Mouse (Mus musculus): ENCODE measurements around the gene Galnt7. TPM values are rescaled to one million over a fixed set of nuclear protein-coding genes. Genes with fewer than 3 reads are reported as not detected.

Galnt7 gene
- total RNA-seq, 2 experiments from 2014 or later: 3.9 to 4.9 TPM

GRCm38 (mm10) chr8:57589176-57589575 is 63.7 kb downstream of the Galnt7 start:
- no peak for DNase-seq (ENCODE audit: low spot score)
- intact Hi-C loops (cut with DNase I): no loop called here

GRCm38 (mm10) chr8:57588604-57589003 is 64.2 kb downstream of the Galnt7 start:
- intact Hi-C loops (cut with DNase I): no loop called here

GRCm38 (mm10) chr8:57586667-57587066 is 66.2 kb downstream of the Galnt7 start:
- no peak for DNase-seq (ENCODE audit: low spot score)
- intact Hi-C loops (cut with DNase I): no loop called here

More at GRCm38 (mm10) chr8:57588604-57589003, 64.2 kb downstream of the Galnt7 start:
- no peak for DNase-seq (ENCODE audit: low spot score)

GRCm38 (mm10) chr8:57585831-57586230 is 67.0 kb downstream of the Galnt7 start:
- no peak for DNase-seq (ENCODE audit: low spot score)
- intact Hi-C loops (cut with DNase I): no loop called here

GRCm38 (mm10) chr8:57585128-57585442 is 67.7 kb downstream of the Galnt7 start:
- intact Hi-C loops (cut with DNase I): no loop called here
- no peak for DNase-seq (ENCODE audit: low spot score)

GRCm38 (mm10) chr8:57584416-57585127 is 68.3 kb downstream of the Galnt7 start:
- DNase-seq (ENCODE audit: low spot score): no peak
- intact Hi-C loops (cut with DNase I): no loop called here

- DNase-seq (ENCODE audit: low spot score): no peak
- intact Hi-C loops (cut with DNase I): no loop called here
These were observed 73.0 kb downstream of the Galnt7 start for GRCm38 (mm10) chr8:57579845-57580244.

- intact Hi-C loops (cut with DNase I): loop anchor here (2.0 kb wide), 1 partner anchor 76 kb away; the partner anchor contains the start of gene Galnt7
- DNase-seq (ENCODE audit: low spot score): no peak
These were observed 75.5 kb downstream of the Galnt7 start for GRCm38 (mm10) chr8:57577301-57577700.

GRCm38 (mm10) chr8:57576238-57576637 is 76.6 kb downstream of the Galnt7 start:
- intact Hi-C loops (cut with DNase I): loop anchor here (2.0 kb wide), 1 partner anchor 77 kb away; the partner anchor contains the start of gene Galnt7

GRCm38 (mm10) chr8:57575336-57575735 is 77.5 kb downstream of the Galnt7 start:
- intact Hi-C loops (cut with DNase I): loop anchor here (2.0 kb wide), 1 partner anchor 215 kb away; no protein-coding TSS in a partner anchor

More at GRCm38 (mm10) chr8:57576238-57576637, 76.6 kb downstream of the Galnt7 start:
- DNase-seq (ENCODE audit: low spot score): peak; percentile 46

GRCm38 (mm10) chr8:57574398-57574797 is 78.4 kb downstream of the Galnt7 start:
- DNase-seq (ENCODE audit: low spot score): peak; percentile 33
- intact Hi-C loops (cut with DNase I): loop anchor here (1.0 to 2.0 kb wide), 2 partner anchors 216 to 226 kb away; no protein-coding TSS in a partner anchor

More at GRCm38 (mm10) chr8:57575336-57575735, 77.5 kb downstream of the Galnt7 start:
- DNase-seq (ENCODE audit: low spot score): no peak

- intact Hi-C loops (cut with DNase I): loop anchor here (1.0 to 2.0 kb wide), 2 partner anchors 217 to 226 kb away; no protein-coding TSS in a partner anchor
These were observed 79.0 kb downstream of the Galnt7 start for GRCm38 (mm10) chr8:57573844-57574243.

GRCm38 (mm10) chr8:57569886-57570285 is 82.9 kb downstream of the Galnt7 start:
- no peak for DNase-seq (ENCODE audit: low spot score)
- intact Hi-C loops (cut with DNase I): no loop called here

More at GRCm38 (mm10) chr8:57573844-57574243, 79.0 kb downstream of the Galnt7 start:
- no peak for DNase-seq (ENCODE audit: low spot score)

GRCm38 (mm10) chr8:57569400-57569795 is 83.4 kb downstream of the Galnt7 start:
- intact Hi-C loops (cut with DNase I): no loop called here
- DNase-seq (ENCODE audit: low spot score): no peak

- intact Hi-C loops (cut with DNase I): no loop called here
- DNase-seq (ENCODE audit: low spot score): no peak
These were observed 84.0 kb downstream of the Galnt7 start for GRCm38 (mm10) chr8:57568633-57569399.

GRCm38 (mm10) chr8:57567998-57568397 is 84.8 kb downstream of the Galnt7 start:
- intact Hi-C loops (cut with DNase I): no loop called here
- DNase-seq (ENCODE audit: low spot score): no peak

GRCm38 (mm10) chr8:57565039-57565438 is 87.8 kb downstream of the Galnt7 start:
- intact Hi-C loops (cut with DNase I): no loop called here
- no peak for DNase-seq (ENCODE audit: low spot score)

- intact Hi-C loops (cut with DNase I): no loop called here
- no peak for DNase-seq (ENCODE audit: low spot score)
These were observed 89.1 kb downstream of the Galnt7 start for GRCm38 (mm10) chr8:57563726-57564125.

GRCm38 (mm10) chr8:57562741-57563140 is 90.1 kb downstream of the Galnt7 start:
- no peak for DNase-seq (ENCODE audit: low spot score)
- intact Hi-C loops (cut with DNase I): no loop called here

- intact Hi-C loops (cut with DNase I): no loop called here
- DNase-seq (ENCODE audit: low spot score): no peak
These were observed 91.9 kb downstream of the Galnt7 start for GRCm38 (mm10) chr8:57560926-57561325.

All from heart, postnatal 25 days (tissue).